Comparison of ENCODE assay signal across 24 mouse cellular contexts in genomic region chr9:54467433-54467933, GRCm38 (mm10). TPM values are rescaled to one million over a fixed set of nuclear protein-coding genes. Genes with fewer than 3 reads are reported as not detected.
DNase-seq lines count a peak whose midpoint lies in the region; ATAC-seq and TF ChIP-seq lines count a peak whose summit lies in the region.
"Had no signal": no experiment of that assay in that cellular context is flagged by ENCODE, and none has a peak within 500 bp of the region (broad histone marks: within the 10 kb centered on the region; RNA-seq: fewer than 3 reads in every experiment).

No protein-coding gene starts in this region.

- no peak for TF ChIP-seq CTCF in lung, postnatal 0 days (IDR thresholded peaks at IDR 0.05)

- H3K4me3 ChIP-seq in lung, postnatal 0 days (ENCODE audit: low read depth, low read length), result no peak overlapping the region
- H3K4me3 ChIP-seq in forebrain, embryonic 15.5 days, result no peak overlapping the region
- H3K4me3 ChIP-seq: embryonic facial prominence, embryonic 15.5 days; hindbrain, embryonic 13.5 days; neural tube, embryonic 12.5 days; stomach, embryonic 15.5 days had no signal

- no peaks in the 10 kb centered on the region for H3K36me3 ChIP-seq in lung, postnatal 0 days (ENCODE audit: insufficient read depth, low read length)
- H3K36me3 ChIP-seq in forebrain, embryonic 15.5 days, result peaks cover 21% of the 10 kb centered on the region
- H3K36me3 ChIP-seq: embryonic facial prominence, embryonic 15.5 days; stomach, embryonic 15.5 days had no signal

- WGBS in lung, postnatal 0 days, result 82% methylated on average over 1 of the region's 1 CpGs
- WGBS in forebrain, embryonic 15.5 days, result 96% methylated on average over 1 of the region's 1 CpGs

- H3K27ac ChIP-seq in lung, postnatal 0 days (ENCODE audit: low read length), result no peak overlapping the region
- no peak overlapping the region for H3K27ac ChIP-seq in forebrain, embryonic 15.5 days (replicated peaks)
- H3K27ac ChIP-seq: embryonic facial prominence, embryonic 15.5 days; hindbrain, embryonic 13.5 days; neural tube, embryonic 12.5 days; stomach, embryonic 15.5 days had no signal

- no peaks in the 10 kb centered on the region for H3K4me1 ChIP-seq in lung, postnatal 0 days (ENCODE audit: insufficient read depth, low read depth, low read length)
- peaks cover 7% of the 10 kb centered on the region for H3K4me1 ChIP-seq in forebrain, embryonic 15.5 days
- H3K4me1 ChIP-seq: embryonic facial prominence, embryonic 15.5 days; hindbrain, embryonic 13.5 days; neural tube, embryonic 12.5 days; stomach, embryonic 15.5 days had no signal

- no peak overlapping the region for H3K4me2 ChIP-seq in lung, postnatal 0 days (replicated peaks; ENCODE audit: low read depth, low read length)
- H3K4me2 ChIP-seq in forebrain, embryonic 15.5 days (replicated peaks), result no peak overlapping the region
- H3K4me2 ChIP-seq: embryonic facial prominence, embryonic 15.5 days; hindbrain, embryonic 13.5 days; midbrain, embryonic 11.5 days; neural tube, embryonic 12.5 days; stomach, embryonic 15.5 days had no signal

- H3K9ac ChIP-seq in lung, postnatal 0 days (replicated peaks; ENCODE audit: low read depth), result no peak overlapping the region
- H3K9ac ChIP-seq in forebrain, embryonic 15.5 days (replicated peaks), result no peak overlapping the region
- H3K9ac ChIP-seq: embryonic facial prominence, embryonic 15.5 days; hindbrain, embryonic 13.5 days; neural tube, embryonic 12.5 days; stomach, embryonic 15.5 days had no signal

- H3K27me3 ChIP-seq in lung, postnatal 0 days (replicated peaks; ENCODE audit: insufficient read depth, low read length), result no peaks in the 10 kb centered on the region
- no peaks in the 10 kb centered on the region for H3K27me3 ChIP-seq in forebrain, embryonic 15.5 days
- H3K27me3 ChIP-seq: embryonic facial prominence, embryonic 15.5 days; hindbrain, embryonic 13.5 days; neural tube, embryonic 12.5 days; stomach, embryonic 15.5 days had no signal

- TF ChIP-seq EP300 in lung, postnatal 0 days (IDR thresholded peaks at IDR 0.05), result no peak

- peak; percentile 35 for DNase-seq in lung, postnatal 0 days (ENCODE audit: low spot score)
- no peak for DNase-seq in lung, postnatal 14 days
- DNase-seq in R1 (ENCODE audit: low read depth, low spot score), result peak; percentile 5
- DNase-seq in T-cell, adult 2 months (ENCODE audit: low spot score), result no peak
- DNase-seq in gastrocnemius, adult 18-20 months (ENCODE audit: low spot score), result no peak
- DNase-seq: adrenal gland, postnatal 10 days; B cell, adult 2 months; cerebellum, adult 9-10 months; gastrocnemius, postnatal 25 days; kidney, adult 18-20 months; kidney, postnatal 4 days; retina, postnatal 1 day; thymus, adult 18-20 months; thymus, postnatal 36 days had no signal

- no peaks in the 10 kb centered on the region for H3K9me3 ChIP-seq in lung, postnatal 0 days (ENCODE audit: low read length)
- H3K9me3 ChIP-seq in forebrain, embryonic 15.5 days, result no peaks in the 10 kb centered on the region
- H3K9me3 ChIP-seq: embryonic facial prominence, embryonic 15.5 days; hindbrain, embryonic 13.5 days; neural tube, embryonic 12.5 days; stomach, embryonic 15.5 days had no signal

- ATAC-seq in lung, postnatal 0 days, result no peak
- ATAC-seq in hematopoietic stem cell, adult 5-6 weeks (replicated peaks in 1 of 2; ENCODE audit: insufficient read depth in 1 of 2, low FRiP score in 2 of 2, low TSS enrichment in 1 of 2, low read depth in 1 of 2, poor library complexity in 2 of 2, severe bottlenecking in 2 of 2), result peak; percentile 88 to 96
- ATAC-seq in neutrophil, adult 5-6 weeks (ENCODE audit: extremely low read depth, insufficient number of reproducible peaks, low FRiP score, poor library complexity, severe bottlenecking), result peak; percentile 72
- ATAC-seq in forebrain, embryonic 15.5 days (replicated peaks), result no peak
- ATAC-seq: forebrain, embryonic 16.5 days; inflammation-experienced regulatory T-cells, adult 6 months had no signal

RNA-seq across cellular contexts. Expression of gene Dmxl2, which starts 33.9 kb away (rescaled TPM):
- 4.8 and 5.1 TPM in 2 replicates for polyA plus RNA-seq in lung, postnatal 0 days (2015; fragmentation: Nextera tagmentation; extraction: Ambion mirVana)
- total RNA-seq in hematopoietic stem cell, adult 5-6 weeks (2017), result 9.1 and 17.0 TPM in 2 replicates
- total RNA-seq in neutrophil, adult 5-6 weeks (2017), result 117 and 119 TPM in 2 replicates
- 52.4 and 53.5 TPM in 2 replicates for polyA plus RNA-seq in forebrain, embryonic 15.5 days (2015; fragmentation: Nextera tagmentation; extraction: Ambion mirVana)
- total RNA-seq in gastrocnemius, adult 18-20 months (2021), result 1 to 10 TPM; 2.4 to 3.1 TPM

Comparison
In these comparisons a context has a peak if more than half of its experiments do, and no peak if none do; other contexts are left out.
1. DNase-seq: peak in lung, postnatal 0 days (single experiment) and R1 (single experiment); none in lung, postnatal 14 days (single experiment), T-cell, adult 2 months (single experiment) and gastrocnemius, adult 18-20 months (single experiment).
2. ATAC-seq: peak in hematopoietic stem cell, adult 5-6 weeks (2 of 2) and neutrophil, adult 5-6 weeks (single experiment); none in lung, postnatal 0 days (single experiment) and forebrain, embryonic 15.5 days (single experiment).